Mouse (Mus musculus) stomach, postnatal 0 days (tissue): ENCODE data around the gene Hmmr. TPM values are rescaled to one million over a fixed set of nuclear protein-coding genes. Genes with fewer than 3 reads are reported as not detected.

Experiments used
- ATAC-seq: fragments of 200-750 bp; cut with Nextera tagmentation; 2 replicates; pipeline ENCODE4 v1.8.0; 2017; ENCODE audit not compliant: low FRiP score, low TSS enrichment
- DNase-seq: peaks from one replicate; pipeline ENCODE4 v3.0.0-alpha.2; 2016; ENCODE audit warnings: low spot score
- H3K27ac ChIP-seq: fragments of 300-500 bp; sonication (generic); replicated peaks from 2 replicates; pipeline ENCODE4 v1.5.1; 2014; ENCODE audit warnings: mild to moderate bottlenecking, control low read depth
- H3K27me3 ChIP-seq: fragments of 300-500 bp; sonication (generic); 2 replicates; pipeline ENCODE4 v1.6.1; 2014; ENCODE audit warnings: low read length; ENCODE audit not compliant: control insufficient read depth, insufficient read depth
- H3K36me3 ChIP-seq: fragments of 300-500 bp; sonication (generic); 2 replicates; pipeline ENCODE4 v1.6.1; 2014; ENCODE audit warnings: low read length, mixed read lengths; ENCODE audit not compliant: control insufficient read depth, insufficient read depth
- H3K4me1 ChIP-seq: fragments of 300-500 bp; sonication (generic); replicated peaks from 2 replicates; pipeline ENCODE4 v1.6.1; 2014; ENCODE audit warnings: antibody characterized with exemption; ENCODE audit not compliant: control insufficient read depth, insufficient read depth
- H3K4me2 ChIP-seq: fragments of 300-500 bp; sonication (generic); replicated peaks from 2 replicates; pipeline ENCODE4 v1.6.1; 2014; ENCODE audit warnings: low read depth, mild to moderate bottlenecking, control low read depth, moderate library complexity
- H3K4me3 ChIP-seq: fragments of 300-500 bp; sonication (generic); 2 replicates; pipeline ENCODE4 v1.5.1; 2014; ENCODE audit warnings: low read depth, low read length, control low read depth
- H3K9ac ChIP-seq: fragments of 300-500 bp; sonication (generic); 2 replicates; pipeline ENCODE4 v1.6.1; 2014; ENCODE audit warnings: mild to moderate bottlenecking, low read length, control low read depth, mixed read lengths
- H3K9me3 ChIP-seq: fragments of 300-500 bp; sonication (generic); 2 replicates; pipeline ENCODE4 v1.6.1; 2016; ENCODE audit warnings: low read length; ENCODE audit not compliant: control insufficient read depth
- CTCF ChIP-seq: IDR thresholded peaks from 2 replicates; pipeline ENCODE4 v1.5.1; 2016; ENCODE audit warnings: antibody characterized with exemption, low read depth, mild to moderate bottlenecking, moderate library complexity
- EP300 ChIP-seq: optimal IDR thresholded peaks from 2 replicates; pipeline ENCODE3; 2016; ENCODE audit warnings: antibody characterized with exemption
- WGBS: fragments of 180-500 bp; shearing (Covaris S2); extraction: QIAGEN DNeasy Blood & Tissue Kit; methylation state at CpG from one replicate; pipeline ENCODE4 v1.1.7; 2014; 5-methylcytosine and 5-hydroxymethylcytosine counted together
- polyA plus RNA-seq: library from polyadenylated mRNA; unstranded; fragments of >200 nt; fragmentation: Nextera tagmentation; extraction: Ambion mirVana; gene quantifications from 2 replicates; pipeline ENCODE4 v1.2.1, GENCODE M21; 2015

Hmmr gene
- polyA plus RNA-seq = 7.9 and 11.5 TPM in 2 replicates

- Histone ChIP-seq H3K27me3 (no peaks in the 10 kb centered on the region), H3K9ac (peak within 1 kb of the TSS; percentile 89), H3K36me3 (peaks cover 7% of the 10 kb centered on the region; the same call in 1 of the 2 replicates), H3K9me3 (no peaks in the 10 kb centered on the region), H3K4me1 (peaks cover 3% of the 10 kb centered on the region; the same call in 1 of the 2 replicates), H3K27ac (peak within 1 kb of the TSS; percentile 84), H3K4me3 (peak within 1 kb of the TSS; percentile 84), H3K4me2 (peak within 1 kb of the TSS; percentile 83)
- no peak for TF ChIP-seq CTCF
- peak; percentile 39 for TF ChIP-seq EP300
- WGBS = under 1% methylated on average over 52 of the region's 52 CpGs
- ATAC-seq = peak; percentile 99
- peak; percentile 91 for DNase-seq
These were observed at the start of gene Hmmr, which contains the start of gene Nudcd2 for GRCm38 (mm10) chr11:40733339-40734174. Hmmr (minus strand) TSS chr11:40733422. Nudcd2 (plus strand) TSS chr11:40733667.

- TF ChIP-seq CTCF (no peak), EP300 (no peak)
- H3K9ac ChIP-seq = no peak overlapping the region
- DNase-seq (no peak), ATAC-seq (no peak)
- no peak overlapping the region for H3K4me2 ChIP-seq
- H3K27ac ChIP-seq = no peak overlapping the region
- no peaks in the 10 kb centered on the region for H3K9me3 ChIP-seq
- no peaks in the 10 kb centered on the region for H3K27me3 ChIP-seq
- no peaks in the 10 kb centered on the region for H3K36me3 ChIP-seq
- 74% methylated on average over 2 of the region's 2 CpGs for WGBS
- no peak overlapping the region for H3K4me3 ChIP-seq
- H3K4me1 ChIP-seq = no peaks in the 10 kb centered on the region
These were observed 48.6 kb upstream of the Hmmr start for GRCm38 (mm10) chr11:40781857-40782256.

DNA sequence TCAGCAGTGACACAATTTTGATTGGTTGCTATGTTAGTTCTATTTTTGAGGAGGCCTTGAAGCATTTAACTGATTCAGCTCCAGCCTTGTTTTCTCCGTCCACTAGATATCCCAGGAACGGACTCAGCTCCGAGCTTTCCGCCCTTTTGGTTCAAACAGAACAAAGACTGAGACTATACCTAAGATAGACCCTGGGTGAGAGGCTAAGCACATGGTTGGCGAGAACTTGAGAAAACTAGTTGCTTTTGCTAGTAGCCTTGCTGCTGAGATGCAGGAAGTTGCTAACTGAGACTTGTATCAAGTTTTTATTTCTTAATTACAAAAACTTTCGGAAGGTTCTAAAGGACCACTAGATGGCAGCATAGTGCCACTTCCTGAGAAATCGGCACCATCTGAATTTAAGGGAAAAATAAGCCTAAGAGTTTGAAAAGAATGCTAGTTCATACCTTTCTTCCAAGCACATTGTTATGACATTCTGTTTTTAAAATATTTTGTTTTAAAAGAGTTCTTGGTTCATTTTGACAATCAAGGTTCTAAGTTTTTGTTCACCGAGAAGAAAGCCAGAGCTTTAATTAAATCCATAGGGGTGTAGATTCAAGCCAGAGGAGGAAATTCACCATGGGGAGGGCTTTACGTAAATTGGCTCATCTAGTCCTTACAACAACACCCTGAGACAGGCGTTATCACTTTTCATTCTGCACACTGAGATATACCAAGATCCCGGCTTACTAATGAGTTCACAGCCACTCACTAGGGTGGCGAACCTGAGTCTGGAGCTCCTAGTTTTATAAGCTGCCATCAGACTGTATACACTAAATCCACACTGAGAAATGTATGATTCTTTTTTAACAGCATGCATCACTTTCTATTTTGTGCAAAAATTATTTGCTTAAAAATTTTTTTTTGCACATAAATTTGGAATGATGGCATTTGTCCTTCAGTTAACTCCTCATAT, 42.4 kb upstream of the Hmmr start:
- H3K27me3 ChIP-seq = no peaks in the 10 kb centered on the region
- no peaks in the 10 kb centered on the region for H3K36me3 ChIP-seq
- no peak overlapping the region for H3K9ac ChIP-seq
- H3K4me1 ChIP-seq = no peaks in the 10 kb centered on the region
- ATAC-seq (no peak), DNase-seq (no peak)
- H3K27ac ChIP-seq = no peak overlapping the region
- 42% methylated on average over 12 of the region's 12 CpGs for WGBS
- H3K4me3 ChIP-seq = no peak overlapping the region
- H3K4me2 ChIP-seq = 0 out of 2 replicates have a peak overlapping the region, but pooled peaks have one; percentile 25
- H3K9me3 ChIP-seq = no peaks in the 10 kb centered on the region
- no peak for TF ChIP-seq EP300
- TF ChIP-seq CTCF = peak; percentile 86

GRCm38 (mm10) chr11:40764690-40765089, 31.5 kb upstream of the Hmmr start:
- no peak for TF ChIP-seq CTCF
- TF ChIP-seq EP300 = no peak
- no peak overlapping the region for H3K9ac ChIP-seq
- no peak for ATAC-seq
- H3K27me3 ChIP-seq = no peaks in the 10 kb centered on the region
- no peaks in the 10 kb centered on the region for H3K4me1 ChIP-seq
- DNase-seq = no peak
- 75% methylated on average over 4 of the region's 4 CpGs for WGBS
- no peak overlapping the region for H3K4me2 ChIP-seq
- no peak overlapping the region for H3K27ac ChIP-seq
- no peaks in the 10 kb centered on the region for H3K36me3 ChIP-seq
- no peak overlapping the region for H3K4me3 ChIP-seq
- H3K9me3 ChIP-seq = no peaks in the 10 kb centered on the region

DNA sequence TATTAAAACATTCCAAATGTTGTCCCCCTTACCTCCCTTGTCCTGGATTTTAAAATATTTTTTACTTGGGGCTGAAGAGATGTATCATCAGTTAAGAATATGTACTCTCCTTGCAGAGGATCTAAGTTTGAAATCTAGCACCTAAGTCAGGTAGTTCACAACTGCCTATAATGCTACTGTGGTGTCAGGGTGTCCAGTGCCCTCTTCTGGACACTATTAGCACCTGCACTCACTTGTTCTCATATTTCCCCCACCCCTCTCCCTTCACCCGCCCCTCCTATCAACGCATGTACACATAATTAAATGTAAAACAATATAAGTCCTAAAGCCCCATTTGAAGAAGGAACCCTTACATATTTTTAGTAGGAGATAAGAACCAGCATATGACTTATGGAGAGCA, 30.2 kb upstream of the Hmmr start:
- Histone ChIP-seq H3K9ac (no peak overlapping the region), H3K9me3 (no peaks in the 10 kb centered on the region), H3K27me3 (no peaks in the 10 kb centered on the region), H3K36me3 (no peaks in the 10 kb centered on the region), H3K4me3 (no peak overlapping the region), H3K27ac (no peak overlapping the region), H3K4me1 (no peaks in the 10 kb centered on the region), H3K4me2 (no peak overlapping the region)
- TF ChIP-seq EP300 (no peak), CTCF (peak; percentile 77)
- 35% methylated on average over 2 of the region's 2 CpGs for WGBS
- ATAC-seq (no peak), DNase-seq (no peak)
